Mouse (Mus musculus) splenic B cell, adult 2 months (primary cell): ENCODE results near the gene C1qtnf6.

ENCODE experiments used
- DNase-seq: peaks from one replicate; pipeline ENCODE4 v3.0.0-alpha.2; 2011; ENCODE audit warnings: low read depth, low spot score
- H3K27me3 ChIP-seq: 2 replicates; pipeline ENCODE4 v1.6.1; 2012; ENCODE audit warnings: mild to moderate bottlenecking, low read length, moderate library complexity, mixed read lengths; ENCODE audit not compliant: control insufficient read depth, poor library complexity, insufficient read depth, severe bottlenecking
- H3K36me3 ChIP-seq: 2 replicates; pipeline ENCODE4 v1.6.1; 2012; ENCODE audit warnings: mild to moderate bottlenecking, low read length, moderate library complexity, mixed read lengths; ENCODE audit not compliant: control insufficient read depth, poor library complexity, insufficient read depth, severe bottlenecking

The C1qtnf6 gene

DNA sequence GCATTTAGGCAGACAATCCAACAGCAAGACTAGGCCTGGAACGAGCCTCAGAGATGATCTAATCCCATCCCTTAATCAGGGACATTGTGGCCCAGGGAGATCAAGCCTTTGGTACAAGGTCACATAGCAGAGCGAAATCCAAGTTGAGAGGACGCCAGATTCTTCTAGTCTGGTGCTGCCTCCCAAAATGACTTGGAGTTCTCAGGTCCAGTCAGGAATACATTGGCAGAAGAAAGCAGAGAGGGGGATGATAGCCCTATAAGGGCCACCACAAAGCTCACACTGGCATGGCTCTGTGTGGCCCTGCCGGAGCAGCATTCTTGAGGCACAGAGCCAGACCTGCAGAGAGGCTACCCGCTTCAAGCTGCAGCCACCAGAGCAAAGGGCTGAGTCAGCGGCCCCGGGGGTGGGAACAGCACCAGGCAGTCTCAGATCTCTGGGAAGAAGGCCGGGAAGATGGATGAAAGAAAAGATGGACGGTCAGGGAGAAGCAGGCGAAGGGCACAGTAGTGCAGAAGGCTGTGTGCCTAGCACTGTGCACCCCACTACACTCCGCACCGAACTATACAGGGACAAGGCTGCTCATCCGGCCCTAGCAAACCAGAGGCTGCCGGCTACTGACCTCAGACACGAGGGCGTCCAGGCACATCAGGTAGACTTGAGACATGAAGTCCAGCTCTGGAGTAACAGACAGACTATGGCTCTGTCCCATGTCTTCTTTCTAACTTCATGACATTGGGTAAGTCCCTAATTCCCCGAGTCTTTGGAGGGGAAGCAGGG, at the start of gene C1qtnf6:
C1qtnf6 (minus strand) TSS at position 746 of the 780 bp plus-strand sequence.
- H3K36me3 ChIP-seq: no peaks in the 10 kb centered on the region
- no peak for DNase-seq

DNA sequence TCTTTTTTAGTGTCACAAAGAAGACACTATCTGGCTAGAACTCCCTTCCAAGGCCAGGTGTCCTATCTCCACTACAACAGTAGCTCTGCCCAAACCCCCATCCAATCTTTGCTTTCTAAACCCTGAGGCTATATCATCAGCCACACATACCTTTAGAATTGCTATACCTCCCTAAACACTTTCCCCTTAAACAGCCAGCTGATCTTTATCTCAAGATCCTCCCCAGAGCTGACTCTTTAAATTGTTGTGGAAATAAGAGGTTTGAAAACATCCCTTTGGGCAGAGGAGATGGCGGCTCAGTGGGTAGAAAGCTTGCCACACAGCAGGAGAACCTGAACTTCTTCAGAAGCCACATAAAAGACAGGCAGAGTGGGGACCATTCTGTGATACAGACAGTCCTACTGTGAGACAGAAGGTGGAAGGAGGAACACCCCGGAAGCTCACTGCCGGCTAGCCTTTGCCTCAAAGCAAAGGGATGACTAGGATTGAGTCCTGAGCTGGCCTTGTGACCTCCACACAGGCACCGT, 45.1 kb upstream of the C1qtnf6 start:
- Histone ChIP-seq H3K36me3 (no peaks in the 10 kb centered on the region), H3K27me3 (no peaks in the 10 kb centered on the region)
- no peak for DNase-seq

More for the DNA sequence above, at the start of gene C1qtnf6:
- no peaks in the 10 kb centered on the region for H3K27me3 ChIP-seq

DNA sequence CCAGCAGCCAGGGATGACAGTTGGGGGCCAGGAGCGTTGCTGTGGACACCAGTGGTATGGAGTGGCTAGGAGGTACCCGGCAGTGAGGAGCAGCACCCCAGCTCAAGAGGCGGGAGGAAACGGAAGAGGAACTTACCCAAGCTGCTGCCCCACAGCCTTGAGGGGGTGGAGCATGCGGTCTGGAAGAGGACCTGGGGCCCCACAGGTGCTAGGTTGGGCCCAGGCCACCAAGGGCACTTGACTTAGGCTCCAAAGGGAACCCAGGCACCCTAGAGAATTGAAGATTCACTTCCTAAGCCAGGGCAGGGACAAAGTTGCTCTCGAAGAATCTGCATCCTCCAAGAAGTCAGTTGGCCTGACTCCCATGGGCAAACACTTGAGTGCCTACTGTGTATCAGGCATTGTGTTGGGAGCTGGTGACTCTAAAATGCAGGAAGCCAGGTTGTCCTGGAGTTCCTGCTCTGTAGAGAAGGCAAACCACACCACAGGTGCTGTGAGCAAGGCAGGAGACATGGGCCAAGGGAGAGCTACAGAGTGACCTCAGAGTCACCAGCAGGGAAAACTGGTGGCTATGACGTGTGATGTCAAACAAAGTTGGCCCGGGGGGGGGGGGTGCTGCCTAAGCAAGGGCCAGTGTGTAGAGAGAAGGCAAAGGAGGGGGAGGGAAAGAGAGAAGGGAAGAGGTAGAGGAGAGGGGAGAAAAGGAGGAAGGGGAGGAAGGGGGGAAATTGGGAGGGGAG, 41.6 kb upstream of the C1qtnf6 start, which contains the start of gene Rac2:
Rac2 (minus strand) TSS at position 126 of the 740 bp plus-strand sequence.
- DNase-seq: peak; percentile 89
- H3K36me3 ChIP-seq: peaks cover 24% of the 10 kb centered on the region

DNA sequence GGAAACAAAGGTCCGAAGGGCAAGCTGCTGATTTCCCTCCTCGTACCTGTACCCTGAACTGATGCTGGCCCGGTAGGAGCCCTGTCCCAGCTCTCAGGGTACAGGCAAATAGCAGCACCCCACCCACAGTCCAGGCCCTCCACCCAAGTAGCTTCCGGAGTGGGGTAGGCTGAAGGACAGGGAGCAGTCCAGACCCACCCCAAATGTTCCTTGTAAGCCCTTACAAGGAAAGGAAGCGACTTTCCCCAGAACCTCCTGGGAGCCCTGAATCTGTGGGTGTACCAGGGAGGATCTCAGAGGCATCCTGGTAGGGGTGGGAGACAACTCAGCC, 41.0 kb upstream of the C1qtnf6 start:
- Histone ChIP-seq H3K36me3 (peaks cover 27% of the 10 kb centered on the region), H3K27me3 (no peaks in the 10 kb centered on the region)
- DNase-seq: no peak

More for the DNA sequence above, 41.6 kb upstream of the C1qtnf6 start, which contains the start of gene Rac2:
- H3K27me3 ChIP-seq: no peaks in the 10 kb centered on the region

DNA sequence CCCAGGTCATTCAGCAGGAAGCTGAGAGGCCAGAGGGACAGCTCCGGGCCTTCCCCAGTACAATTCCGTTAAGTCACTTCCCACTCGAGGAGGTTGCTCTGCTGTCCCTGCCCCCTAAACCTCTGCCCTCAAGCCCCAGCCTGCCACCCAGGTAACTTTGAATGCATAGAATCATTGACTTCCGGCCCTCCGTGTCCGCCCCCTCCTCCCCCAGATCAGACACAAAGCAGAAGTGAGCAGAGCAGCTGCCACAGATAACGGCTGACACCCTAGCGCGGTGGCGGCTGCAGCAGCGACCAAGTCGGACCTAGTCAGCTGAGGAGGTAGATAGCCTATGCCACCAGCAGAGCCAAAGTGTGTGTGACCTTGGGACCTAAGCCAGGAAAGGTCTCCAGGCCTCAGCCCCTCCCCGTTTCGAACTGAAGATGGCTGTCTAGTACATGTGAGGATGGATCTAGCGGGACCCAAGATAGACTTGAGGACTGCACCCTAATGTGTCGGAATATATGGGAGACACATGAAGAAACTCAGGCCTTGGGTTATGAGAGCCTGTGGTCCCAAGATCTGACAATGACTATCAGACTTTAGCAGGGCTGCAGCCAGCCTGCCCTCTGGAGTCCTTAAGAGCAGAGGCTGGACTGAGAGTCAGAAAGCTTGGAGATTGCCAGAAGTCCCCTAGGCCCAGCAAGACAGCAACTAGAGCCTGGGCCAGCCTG, 40.5 kb upstream of the C1qtnf6 start:
- DNase-seq: peak; percentile 91
- peaks cover 29% of the 10 kb centered on the region for H3K36me3 ChIP-seq

DNA sequence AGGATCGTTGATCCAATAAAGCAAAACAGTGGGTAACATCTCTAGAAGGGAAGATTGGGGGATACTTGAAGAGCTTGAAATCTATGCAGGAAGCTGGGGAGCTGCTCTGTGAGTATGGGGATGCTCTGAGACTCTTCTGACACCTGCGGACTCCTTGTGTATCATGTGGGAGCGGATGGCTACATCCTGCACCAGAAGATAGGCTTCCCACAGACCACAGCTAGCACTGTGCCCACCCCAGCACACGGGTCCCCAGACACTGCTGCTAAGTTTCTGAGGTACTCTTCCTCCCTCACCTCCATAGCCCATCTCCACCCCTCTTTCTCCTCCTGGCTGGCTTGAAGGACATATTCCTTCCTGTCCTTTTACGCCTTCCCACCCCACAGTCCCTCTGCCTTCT, 39.0 kb upstream of the C1qtnf6 start:
- Histone ChIP-seq H3K36me3 (peaks cover 32% of the 10 kb centered on the region), H3K27me3 (no peaks in the 10 kb centered on the region)
- no peak for DNase-seq

More for the DNA sequence above, 40.5 kb upstream of the C1qtnf6 start:
- no peaks in the 10 kb centered on the region for H3K27me3 ChIP-seq

DNA sequence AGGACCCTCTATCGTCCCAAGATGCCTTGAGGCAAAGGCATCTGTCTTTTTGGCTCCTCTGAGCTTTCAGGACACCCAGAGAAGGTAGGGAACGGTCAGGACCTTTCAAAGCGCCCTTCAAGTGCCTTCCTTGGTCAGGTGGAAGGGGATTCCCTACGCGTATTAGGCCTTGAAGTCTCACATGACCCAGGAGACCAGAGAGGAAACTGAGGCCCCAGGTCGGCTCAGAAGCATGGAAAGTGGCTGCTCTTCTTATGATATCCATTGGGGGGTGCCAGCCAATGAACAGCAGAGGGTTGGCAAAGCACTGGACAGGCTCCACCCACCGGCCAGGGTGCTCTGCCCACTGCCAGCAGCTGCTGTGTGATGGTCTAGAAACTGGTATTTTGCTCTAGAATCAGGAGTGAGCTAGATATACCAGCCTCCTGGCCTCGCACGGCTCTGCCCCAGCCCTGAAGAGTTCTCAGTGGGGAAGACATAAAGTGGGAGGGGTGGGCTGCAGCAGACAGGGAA, 36.4 kb upstream of the C1qtnf6 start:
- no peak for DNase-seq
- H3K36me3 ChIP-seq: peaks cover 35% of the 10 kb centered on the region

DNA sequence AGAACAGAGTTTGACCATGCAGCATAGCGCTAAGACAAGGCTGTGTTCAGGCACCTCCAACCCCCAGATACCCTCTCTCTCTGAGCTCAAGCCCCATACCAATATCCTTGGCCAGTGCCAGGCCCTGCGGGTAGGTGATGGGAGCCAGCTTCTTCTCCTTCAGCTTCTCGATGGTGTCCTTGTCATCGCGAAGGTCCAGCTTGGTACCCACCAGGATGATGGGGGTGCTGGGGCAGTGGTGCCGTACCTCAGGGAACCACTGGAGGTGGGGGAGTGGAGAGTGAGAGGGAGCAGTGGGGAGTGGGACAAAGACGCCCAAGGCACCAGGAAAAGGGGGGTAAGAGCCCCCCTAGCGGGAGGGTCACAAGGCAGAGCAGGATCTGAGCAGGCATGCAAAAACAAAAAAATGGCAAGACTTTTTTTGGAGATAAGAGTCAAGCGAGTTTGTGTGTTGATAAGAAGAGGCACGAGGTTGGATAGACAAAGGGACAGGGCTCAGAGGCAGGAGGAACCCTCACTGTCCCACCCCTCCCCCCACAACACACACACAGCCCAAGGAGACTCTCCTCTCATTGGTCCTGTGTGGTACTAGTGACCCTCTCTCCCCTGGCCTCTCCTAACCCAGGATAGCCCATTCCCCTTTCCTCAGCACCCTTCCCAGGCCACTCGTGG, 33.7 kb upstream of the C1qtnf6 start:
- Histone ChIP-seq H3K27me3 (no peaks in the 10 kb centered on the region), H3K36me3 (peaks cover 26% of the 10 kb centered on the region)
- no peak for DNase-seq

More for the DNA sequence above, 36.4 kb upstream of the C1qtnf6 start:
- no peaks in the 10 kb centered on the region for H3K27me3 ChIP-seq

DNA sequence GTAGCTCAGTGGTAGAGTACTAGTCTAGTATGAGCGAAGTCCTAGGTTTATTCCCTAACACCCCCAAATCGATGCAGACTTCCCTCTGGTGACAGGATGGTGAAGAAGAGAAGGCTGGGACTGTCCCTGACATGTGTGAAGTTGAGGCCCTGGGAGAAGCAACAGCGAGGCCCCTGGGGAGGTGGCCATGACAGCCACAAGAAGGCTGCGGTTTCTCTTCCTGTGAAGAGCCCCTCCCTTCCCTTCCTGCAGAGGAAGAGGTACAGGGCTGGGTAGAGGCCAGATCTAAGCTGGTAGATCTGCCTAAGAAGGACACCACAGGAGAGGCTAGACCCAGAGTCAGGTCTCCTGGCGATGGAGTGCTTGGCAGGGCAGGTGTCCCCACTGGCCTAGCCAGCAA, 32.7 kb upstream of the C1qtnf6 start:
- Histone ChIP-seq H3K27me3 (no peaks in the 10 kb centered on the region), H3K36me3 (peaks cover 20% of the 10 kb centered on the region)
- DNase-seq: peak; percentile 83

DNA sequence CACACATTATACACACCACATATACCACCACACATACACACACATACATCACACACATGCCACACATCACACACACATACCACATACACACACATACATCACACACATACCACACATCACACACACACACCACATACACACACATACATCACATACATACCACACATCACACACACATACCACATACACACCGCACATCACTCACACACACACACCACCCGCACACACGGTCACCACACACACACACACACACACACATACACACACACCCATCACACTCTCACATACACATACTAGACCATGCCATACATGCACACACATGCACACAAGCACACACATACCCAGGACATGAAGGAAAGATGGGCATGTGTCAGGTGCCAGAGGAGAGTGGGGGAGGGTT, 32.1 kb upstream of the C1qtnf6 start:
- DNase-seq: no peak
- Histone ChIP-seq H3K36me3 (peaks cover 14% of the 10 kb centered on the region), H3K27me3 (no peaks in the 10 kb centered on the region)

DNA sequence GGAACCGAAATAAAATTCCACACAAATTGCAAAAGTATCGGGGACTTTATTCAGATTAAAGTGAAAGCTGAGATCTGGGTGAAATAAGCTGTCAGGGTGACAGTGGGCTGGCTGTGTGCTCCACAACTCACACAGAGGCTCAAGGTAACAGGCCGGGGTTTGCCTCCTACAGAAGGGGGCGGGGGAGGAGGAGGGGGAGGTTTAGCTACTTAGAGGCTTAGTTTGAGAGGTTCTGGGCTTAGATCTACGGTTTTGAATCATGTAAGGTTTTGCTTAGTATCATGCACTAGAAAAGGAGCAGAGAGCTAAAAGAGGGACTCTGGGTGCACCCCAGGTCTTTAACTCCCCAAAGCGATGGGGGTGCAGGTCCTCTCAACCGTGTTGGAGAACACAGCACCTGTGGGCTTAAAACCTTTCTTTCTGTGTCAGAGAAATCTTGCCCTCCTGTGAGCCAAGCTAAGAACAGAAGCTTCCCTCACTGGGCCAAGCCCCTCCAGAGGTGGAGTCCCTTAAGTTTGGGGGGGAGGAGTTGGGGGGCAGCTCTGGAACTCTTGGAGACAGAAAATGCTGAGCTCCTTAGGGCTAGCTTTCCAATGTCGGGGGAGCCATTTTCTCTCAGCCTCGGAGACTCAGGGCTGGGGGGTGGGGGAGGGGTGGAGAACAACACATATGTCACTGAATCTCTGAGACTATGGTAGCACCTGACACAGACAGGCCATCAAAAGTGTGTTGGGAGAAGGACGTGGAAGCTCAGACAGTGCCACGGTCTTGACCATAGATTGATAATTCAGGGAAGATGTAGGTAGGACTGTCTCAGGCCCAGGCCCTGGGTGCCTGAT, 28.1 kb upstream of the C1qtnf6 start:
- H3K36me3 ChIP-seq: 0 out of 2 replicates have a peak, but pooled peaks cover 1% of the 10 kb centered on the region
- DNase-seq: no peak
- no peaks in the 10 kb centered on the region for H3K27me3 ChIP-seq

DNA sequence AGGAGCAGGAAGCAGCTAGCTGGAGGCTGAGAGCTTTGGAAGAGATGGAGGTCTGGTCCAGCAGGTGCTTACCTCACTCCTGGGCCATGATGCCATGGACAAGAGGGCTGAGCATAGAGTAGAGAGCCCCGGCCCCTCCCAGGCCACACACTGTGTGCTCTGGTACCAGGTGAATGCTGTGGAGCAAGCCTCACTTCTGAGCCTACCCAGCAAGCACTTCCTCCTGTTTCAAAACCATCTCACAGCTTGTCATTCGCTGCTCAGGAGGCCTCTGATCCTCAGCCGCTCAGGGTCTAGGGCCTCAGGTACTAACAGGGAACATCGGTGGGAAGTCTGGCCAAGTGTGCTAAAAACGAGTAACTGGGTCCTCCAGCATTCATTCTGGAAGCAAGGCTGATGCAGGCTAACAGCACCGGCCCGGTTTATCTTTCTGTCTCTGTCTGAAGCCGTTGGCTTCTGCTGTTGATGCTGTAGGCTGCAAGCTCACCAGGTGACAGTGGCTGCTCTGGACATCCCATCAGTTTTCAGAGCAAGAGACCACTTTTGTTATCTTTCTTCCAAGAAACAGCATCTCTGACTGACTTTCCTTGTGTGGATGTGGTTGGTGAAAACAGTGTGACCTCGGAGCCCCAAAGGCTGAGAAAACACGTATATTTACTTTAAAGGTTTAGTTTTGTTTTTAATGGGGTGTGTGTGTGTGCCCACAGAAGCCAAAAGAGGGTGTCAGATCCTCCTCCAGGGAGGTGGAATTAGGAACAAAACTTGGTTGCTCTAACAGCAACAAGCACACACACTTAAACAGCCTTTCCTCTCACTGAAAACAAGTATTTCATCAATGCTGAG, 26.7 kb upstream of the C1qtnf6 start:
- Histone ChIP-seq H3K27me3 (no peaks in the 10 kb centered on the region), H3K36me3 (0 out of 2 replicates have a peak, but pooled peaks cover 1% of the 10 kb centered on the region)
- DNase-seq: no peak
